Mouse (Mus musculus) thymus, postnatal 25 days (tissue): ENCODE data around the gene Unk.
"Not testable (repeated sequence)": the region's sequence is repeated elsewhere in the genome, so short reads cannot be mapped to it uniquely, and the experiment has no call there.

Experiments used
- DNase-seq: peaks from one replicate; pipeline ENCODE4 v3.0.0; 2022

The Unk gene

DNA sequence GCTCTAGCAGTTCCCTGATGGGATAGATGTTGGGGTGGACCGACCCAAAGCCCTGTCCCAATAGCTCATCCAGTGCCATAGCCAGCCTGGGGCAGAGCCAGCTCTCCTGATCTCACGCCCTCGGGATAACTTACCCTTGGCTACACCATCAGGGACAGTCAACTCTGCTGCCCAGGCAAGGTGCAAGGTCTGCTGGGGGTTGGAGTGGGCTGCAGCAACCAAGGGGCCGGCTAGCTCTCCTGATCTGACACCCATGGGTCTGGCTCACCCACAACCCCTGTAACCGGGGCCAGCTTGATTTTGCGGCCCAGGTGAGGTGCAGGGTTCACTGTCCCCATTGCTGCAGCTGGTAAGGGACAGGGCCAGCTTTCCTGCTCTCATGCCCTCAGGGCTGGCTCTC is 61.5 kb downstream of the Unk start:
- DNase-seq = no peak

GRCm38 (mm10) chr11:116092959-116093358 is 62.8 kb downstream of the Unk start:
- DNase-seq = not testable (repeated sequence)

DNA sequence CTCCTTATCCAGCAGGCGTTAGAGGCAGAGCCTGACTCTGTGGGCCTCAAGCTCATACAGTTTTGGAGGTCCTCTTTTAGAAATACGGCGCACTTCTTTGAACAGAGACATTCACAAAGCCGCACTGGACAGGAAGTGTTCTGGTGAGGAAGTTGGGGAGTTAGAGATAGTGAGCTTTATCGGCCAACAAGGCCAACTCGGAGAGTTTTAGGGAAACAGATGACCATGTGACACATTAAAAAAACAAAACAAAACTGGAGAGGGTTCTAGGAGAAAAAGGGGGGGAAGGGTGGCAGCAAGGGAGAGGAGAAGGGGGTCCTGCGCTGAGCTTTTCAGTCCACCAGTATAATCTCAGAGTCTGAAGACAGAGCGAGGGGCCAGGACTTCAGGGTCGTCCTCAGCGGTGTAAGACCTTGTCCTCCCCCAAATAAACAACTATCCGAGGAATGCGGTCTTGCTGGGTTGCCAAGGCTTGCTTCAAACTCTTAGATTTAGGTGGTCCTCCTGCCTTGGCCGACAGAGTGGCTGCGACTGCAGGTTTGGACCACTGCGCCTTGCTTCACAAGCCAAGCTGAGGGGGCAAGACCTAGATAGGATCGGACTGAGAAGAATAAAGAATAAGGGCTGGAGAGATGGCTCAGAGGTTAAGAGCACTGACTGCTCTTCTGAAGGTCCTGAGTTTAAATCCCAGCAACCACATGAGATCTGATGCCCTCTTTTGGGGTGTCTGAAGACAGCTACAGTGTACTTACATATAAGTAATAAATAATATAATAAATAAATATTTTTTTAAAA is 63.8 kb downstream of the Unk start:
- no peak for DNase-seq

GRCm38 (mm10) chr11:116095573-116095972 is 65.5 kb downstream of the Unk start:
- no peak for DNase-seq

GRCm38 (mm10) chr11:116096213-116097108 is 66.3 kb downstream of the Unk start:
- no peak for DNase-seq

DNA sequence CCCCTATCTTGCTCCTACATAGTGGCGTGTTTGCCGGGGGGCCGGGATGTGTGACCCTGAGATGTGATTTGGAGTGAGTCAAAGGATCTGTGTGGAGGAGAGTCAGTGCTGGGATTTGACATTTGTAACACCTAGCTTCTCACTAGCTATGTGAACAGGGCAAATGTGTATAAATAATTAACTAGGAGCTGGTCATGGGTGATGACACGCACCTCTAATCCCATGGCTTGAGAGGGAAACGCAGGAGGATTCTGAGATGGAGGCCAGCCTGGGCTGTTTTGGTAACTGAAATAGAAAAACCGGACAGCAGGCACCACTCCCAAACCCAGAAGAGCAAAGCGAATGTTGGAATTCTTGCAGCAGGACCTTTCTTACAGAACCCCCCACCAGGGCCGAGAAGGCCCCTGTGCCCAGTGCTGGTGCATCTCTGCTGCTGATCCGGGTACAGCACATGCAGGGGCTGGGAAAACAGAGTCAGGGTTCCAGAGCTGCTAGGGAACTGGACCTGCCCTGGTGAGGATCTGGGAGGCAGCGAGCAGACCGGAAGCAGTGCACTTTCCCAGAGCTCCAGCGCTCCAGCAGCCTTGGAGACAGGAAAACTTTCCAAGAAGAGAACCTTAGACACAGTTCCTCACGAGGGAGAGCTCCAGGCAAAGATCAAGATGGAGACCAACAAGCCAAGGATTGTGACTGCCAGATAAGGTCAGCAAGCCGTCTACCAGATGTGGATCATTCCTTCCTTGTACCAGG is 68.8 kb downstream of the Unk start:
- DNase-seq = no peak

DNA sequence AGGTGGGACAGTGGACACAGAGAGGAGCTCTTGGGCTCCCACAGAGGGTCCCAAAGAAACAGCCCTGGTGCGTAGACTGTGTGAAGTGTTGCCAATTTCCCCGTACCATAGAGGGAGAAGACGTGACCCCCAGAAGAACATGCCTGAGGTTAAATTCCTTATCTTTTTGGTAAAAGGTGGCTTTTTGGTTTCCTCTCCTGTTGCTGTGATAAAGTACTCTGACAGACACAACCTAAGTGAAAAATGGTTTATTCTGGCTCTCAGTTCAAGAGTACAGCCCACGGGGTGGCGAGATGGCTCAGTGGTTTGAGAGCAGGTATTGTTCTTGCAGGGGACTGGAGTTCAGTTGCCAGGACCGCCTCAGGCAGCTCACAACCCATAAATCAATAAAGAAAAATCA is 69.3 kb downstream of the Unk start:
- DNase-seq = no peak

GRCm38 (mm10) chr11:116100385-116100784 is 70.3 kb downstream of the Unk start:
- DNase-seq = no peak

DNA sequence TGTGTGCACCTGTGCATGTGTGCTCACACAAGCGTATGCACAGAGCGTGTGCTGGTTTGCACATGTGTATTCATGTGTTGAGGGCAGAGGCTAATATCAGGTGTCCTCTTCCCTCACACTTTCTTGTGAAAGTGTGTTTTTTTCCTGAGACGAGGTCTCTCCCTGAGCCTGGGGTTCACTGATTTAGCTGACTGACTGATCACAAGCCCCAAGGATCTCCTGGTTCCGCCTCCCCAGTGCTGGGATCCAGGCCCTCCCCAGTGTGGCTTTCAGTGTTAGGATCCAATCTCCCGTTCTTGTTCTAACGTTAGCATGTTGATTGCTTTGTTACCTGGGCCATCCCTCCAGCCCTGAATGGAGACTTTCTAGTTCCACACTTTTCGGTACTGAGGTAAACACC is 70.7 kb downstream of the Unk start:
- no peak for DNase-seq

GRCm38 (mm10) chr11:116101931-116102381 is 71.8 kb downstream of the Unk start:
- DNase-seq = no peak

DNA sequence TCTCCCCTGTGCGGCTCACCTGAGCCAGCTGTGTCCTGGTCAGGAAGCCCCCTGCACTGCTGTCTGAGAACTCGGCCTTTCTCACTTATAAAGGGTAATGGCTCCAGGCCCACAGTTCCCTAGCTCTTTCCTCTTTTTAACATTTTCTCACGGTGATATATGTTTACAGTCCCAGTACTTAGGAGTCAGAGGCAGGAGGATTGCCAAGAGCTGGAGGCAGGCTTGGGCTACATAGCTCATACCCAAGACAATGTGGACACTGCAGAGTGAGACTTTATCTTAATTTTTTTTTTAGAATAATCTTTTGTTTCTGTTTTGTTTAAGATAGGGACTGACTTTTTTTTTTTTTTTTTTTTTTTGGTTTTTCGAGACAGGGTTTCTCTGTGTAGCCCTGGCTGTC is 72.3 kb downstream of the Unk start:
- no peak for DNase-seq

GRCm38 (mm10) chr11:116103572-116103971 is 73.5 kb downstream of the Unk start:
- DNase-seq = no peak

- DNase-seq = no peak
These were observed 74.0 kb downstream of the Unk start for GRCm38 (mm10) chr11:116104006-116104646.

- DNase-seq = no peak
These were observed 74.9 kb downstream of the Unk start for GRCm38 (mm10) chr11:116105065-116105464.

- no peak for DNase-seq
These were observed 76.2 kb downstream of the Unk start for GRCm38 (mm10) chr11:116106154-116106962.

DNA sequence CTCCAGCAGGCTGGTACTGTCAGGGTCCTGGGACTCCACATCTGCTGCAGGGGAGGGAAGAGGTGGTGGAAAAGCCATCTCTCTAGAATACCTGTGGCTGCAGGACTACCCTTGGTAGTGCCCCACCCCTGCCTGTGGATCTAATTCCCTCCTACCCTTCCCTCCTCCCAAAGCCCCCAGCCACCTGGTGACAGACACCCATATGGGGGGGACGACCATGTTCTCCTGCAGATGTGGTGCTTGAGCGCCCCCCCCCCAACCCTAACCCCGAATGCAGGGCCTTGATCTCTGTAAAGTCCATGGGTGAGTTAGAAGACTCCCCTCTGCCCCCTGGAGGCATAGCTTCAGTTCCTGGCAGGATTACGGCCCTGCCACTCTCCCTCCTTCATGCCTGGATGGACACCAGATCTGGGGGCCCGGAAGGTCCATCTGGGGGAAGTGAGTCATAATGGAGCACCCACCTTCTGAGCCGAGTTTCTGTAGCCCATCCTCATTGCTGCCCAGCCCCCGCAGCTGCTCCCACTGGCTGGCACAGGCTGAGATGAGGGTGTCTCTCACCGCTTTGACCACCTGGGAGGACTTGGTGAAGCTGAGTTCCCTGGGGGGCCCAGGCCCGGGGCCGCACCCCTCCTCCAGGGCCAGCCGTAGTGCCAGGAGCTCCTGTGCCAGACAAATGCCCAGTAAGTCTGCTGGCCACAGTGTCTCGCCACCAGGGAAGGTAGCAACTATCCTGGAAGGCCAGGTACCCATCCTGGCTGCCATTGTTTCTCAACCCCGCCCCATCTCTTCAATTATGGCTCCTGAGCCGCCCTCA is 77.0 kb downstream of the Unk start:
- no peak for DNase-seq

DNA sequence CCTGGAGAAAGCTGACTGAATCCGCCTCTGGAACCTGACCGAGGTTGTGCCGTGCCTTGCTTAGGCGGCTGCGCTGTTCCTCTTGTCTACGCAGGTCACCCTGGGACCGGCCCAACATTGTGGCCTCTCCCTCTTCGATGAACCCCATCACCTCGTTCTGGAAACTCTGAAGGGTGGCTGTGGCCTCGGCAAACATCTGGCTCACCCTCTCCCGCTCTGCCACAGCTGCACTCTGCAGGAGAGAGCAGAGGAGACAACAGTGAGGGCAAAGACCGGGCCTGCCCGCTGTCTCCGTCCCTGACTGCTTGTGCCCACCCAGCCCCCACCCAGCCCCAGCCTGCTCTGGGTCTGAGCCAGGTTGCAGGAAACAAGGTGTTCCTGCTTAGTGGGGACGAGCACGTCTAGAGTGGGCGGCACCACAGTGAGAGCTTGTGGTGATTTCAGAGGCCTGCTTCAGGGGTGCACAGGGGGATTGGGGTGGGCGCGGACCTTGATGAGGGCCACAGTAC is 77.7 kb downstream of the Unk start:
- no peak for DNase-seq

DNA sequence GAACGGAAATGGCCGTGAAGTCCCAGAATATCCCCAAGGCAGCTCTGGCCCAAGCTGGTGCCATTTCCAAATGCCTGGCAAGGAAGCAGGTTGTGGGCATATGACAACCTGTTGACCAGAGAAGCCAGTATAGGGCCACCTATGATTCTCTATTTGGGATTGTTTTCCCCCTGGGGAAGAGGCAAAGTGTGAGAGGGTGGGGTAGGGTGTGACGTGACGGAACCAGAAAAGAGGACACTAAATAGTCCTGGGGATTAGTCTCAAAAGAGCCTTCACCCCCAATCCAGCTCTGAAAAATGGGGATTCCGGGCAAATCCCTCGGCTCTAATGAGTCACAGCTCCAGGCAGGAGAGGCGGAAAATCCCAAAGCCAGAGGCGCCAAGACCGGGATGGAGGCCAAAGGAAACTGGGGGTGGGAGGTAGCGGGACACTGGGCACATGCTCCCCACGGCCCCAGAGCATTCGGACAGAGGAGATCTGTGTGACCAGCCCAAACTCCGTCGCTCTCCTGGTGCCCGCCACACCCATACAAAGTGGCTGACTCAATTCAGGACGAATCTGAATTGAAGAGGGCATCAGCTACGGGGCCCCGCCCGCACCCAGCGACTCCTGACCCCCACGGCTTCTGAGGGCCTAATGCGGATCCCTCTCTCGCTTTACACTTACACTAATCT is 78.5 kb downstream of the Unk start:
- no peak for DNase-seq

GRCm38 (mm10) chr11:116109441-116110081 is 79.4 kb downstream of the Unk start:
- no peak for DNase-seq

DNA sequence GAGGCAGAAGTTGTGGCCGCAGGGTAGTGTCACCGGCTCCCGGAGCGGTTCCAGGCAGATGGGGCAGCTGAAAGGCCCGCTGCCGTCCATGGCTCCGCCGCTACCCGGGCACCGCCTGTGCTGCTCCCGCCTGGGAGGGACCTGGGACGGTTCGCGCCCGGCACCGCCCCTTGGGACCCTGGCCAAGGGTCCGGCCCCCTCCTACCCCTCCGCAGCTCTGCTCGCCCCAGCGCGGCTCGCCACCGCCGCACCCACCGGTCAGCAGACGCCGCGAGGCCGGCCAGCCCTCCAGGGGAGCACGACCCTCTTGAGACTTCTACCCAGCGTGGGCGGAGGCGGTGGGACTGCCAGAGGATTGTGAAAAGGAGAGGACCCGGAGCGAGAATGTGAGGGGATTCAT is 80.0 kb downstream of the Unk start:
- DNase-seq = no peak
